Mouse (Mus musculus) midbrain, embryonic 15.5 days (tissue): Measurements from ENCODE around the gene Bola1. TPM values are rescaled to one million over a fixed set of nuclear protein-coding genes. Genes with fewer than 3 reads are reported as not detected.
"Not testable (repeated sequence)": the region's sequence is repeated elsewhere in the genome, so short reads cannot be mapped to it uniquely, and the experiment has no call there.

ENCODE experiments used
- ATAC-seq: fragments of 200-750 bp; cut with Nextera tagmentation; replicated peaks from 2 replicates; pipeline ENCODE4 v1.8.0; 2017; ENCODE audit warnings: moderate TSS enrichment
- H3K27ac ChIP-seq: fragments of 300-500 bp; sonication (generic); 2 replicates; pipeline ENCODE4 v1.5.1; 2015; ENCODE audit warnings: mild to moderate bottlenecking, inconsistent platforms
- H3K27me3 ChIP-seq: fragments of 300-500 bp; sonication (generic); replicated peaks from 2 replicates; pipeline ENCODE4 v1.6.1; 2015; ENCODE audit warnings: inconsistent platforms
- H3K36me3 ChIP-seq: fragments of 300-500 bp; sonication (generic); replicated peaks from 2 replicates; pipeline ENCODE4 v1.6.1; 2015; ENCODE audit warnings: inconsistent platforms
- H3K4me1 ChIP-seq: fragments of 300-500 bp; sonication (generic); 2 replicates; pipeline ENCODE4 v1.6.1; 2015; ENCODE audit warnings: inconsistent platforms
- H3K4me2 ChIP-seq: fragments of 300-500 bp; sonication (generic); 2 replicates; pipeline ENCODE4 v1.6.1; 2015; ENCODE audit warnings: inconsistent platforms, mild to moderate bottlenecking, moderate library complexity
- H3K4me3 ChIP-seq: fragments of 300-500 bp; sonication (generic); 2 replicates; pipeline ENCODE4 v1.5.1; 2015; ENCODE audit warnings: mild to moderate bottlenecking, inconsistent platforms
- H3K9ac ChIP-seq: fragments of 300-500 bp; sonication (generic); 2 replicates; pipeline ENCODE4 v1.6.1; 2015; ENCODE audit warnings: mild to moderate bottlenecking, inconsistent platforms
- H3K9me3 ChIP-seq: fragments of 300-500 bp; sonication (generic); 2 replicates; pipeline ENCODE4 v1.6.1; 2016; ENCODE audit warnings: inconsistent platforms
- WGBS: fragments of 180-500 bp; shearing (Covaris S2); methylation state at CpG from one replicate; pipeline ENCODE4 v1.1.7; 2015; ENCODE audit warnings: mixed read lengths; 5-methylcytosine and 5-hydroxymethylcytosine counted together
- polyA plus RNA-seq: library from polyadenylated mRNA; unstranded; fragments of >200 nt; fragmentation: Nextera tagmentation; extraction: Ambion mirVana; gene quantifications from 2 replicates; pipeline ENCODE4 v1.2.1, GENCODE M21; 2015

Bola1 gene
- polyA plus RNA-seq, 1 experiment from 2014 or later, result 59.9 TPM

DNA sequence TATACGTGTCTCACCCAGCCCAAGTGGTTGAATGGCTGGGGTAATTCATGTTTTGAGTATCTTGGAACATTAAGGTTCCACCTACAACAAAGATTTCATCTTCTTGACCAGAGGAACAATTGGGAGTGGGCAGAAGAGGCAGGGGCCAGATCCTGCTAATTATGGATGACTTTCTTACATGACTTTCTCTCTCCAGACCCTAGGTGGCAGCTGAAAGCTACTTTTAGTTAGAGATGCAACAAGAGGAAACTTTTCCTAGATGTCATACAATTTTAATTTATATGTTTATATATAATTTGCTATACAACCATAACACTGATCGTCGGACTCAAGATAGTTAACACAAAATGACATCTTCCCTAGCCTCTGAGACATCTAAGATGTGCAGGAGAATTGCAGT lies 11.7 kb downstream of the Bola1 start:
- no peak for ATAC-seq
- H3K4me2 ChIP-seq, result no peak overlapping the region
- no peaks in the 10 kb centered on the region for H3K4me1 ChIP-seq
- no peaks in the 10 kb centered on the region for H3K36me3 ChIP-seq
- no peak overlapping the region for H3K9ac ChIP-seq
- H3K9me3 ChIP-seq, result no peaks in the 10 kb centered on the region
- no peaks in the 10 kb centered on the region for H3K27me3 ChIP-seq
- 87% methylated on average over 3 of the region's 3 CpGs for WGBS
- no peak overlapping the region for H3K27ac ChIP-seq
- no peak overlapping the region for H3K4me3 ChIP-seq

GRCm38 (mm10) chr3:96199731-96200130 lies 19.8 kb downstream of the Bola1 start:
- Histone ChIP-seq H3K27me3 (no peaks in the 10 kb centered on the region), H3K4me1 (peaks cover 14% of the 10 kb centered on the region), H3K4me3 (no peak overlapping the region), H3K27ac (no peak overlapping the region), H3K4me2 (no peak overlapping the region), H3K9me3 (no peaks in the 10 kb centered on the region), H3K36me3 (no peaks in the 10 kb centered on the region; the same call in 1 of the 2 replicates), H3K9ac (no peak overlapping the region)
- 72% methylated on average over 2 of the region's 2 CpGs for WGBS
- no peak for ATAC-seq

DNA sequence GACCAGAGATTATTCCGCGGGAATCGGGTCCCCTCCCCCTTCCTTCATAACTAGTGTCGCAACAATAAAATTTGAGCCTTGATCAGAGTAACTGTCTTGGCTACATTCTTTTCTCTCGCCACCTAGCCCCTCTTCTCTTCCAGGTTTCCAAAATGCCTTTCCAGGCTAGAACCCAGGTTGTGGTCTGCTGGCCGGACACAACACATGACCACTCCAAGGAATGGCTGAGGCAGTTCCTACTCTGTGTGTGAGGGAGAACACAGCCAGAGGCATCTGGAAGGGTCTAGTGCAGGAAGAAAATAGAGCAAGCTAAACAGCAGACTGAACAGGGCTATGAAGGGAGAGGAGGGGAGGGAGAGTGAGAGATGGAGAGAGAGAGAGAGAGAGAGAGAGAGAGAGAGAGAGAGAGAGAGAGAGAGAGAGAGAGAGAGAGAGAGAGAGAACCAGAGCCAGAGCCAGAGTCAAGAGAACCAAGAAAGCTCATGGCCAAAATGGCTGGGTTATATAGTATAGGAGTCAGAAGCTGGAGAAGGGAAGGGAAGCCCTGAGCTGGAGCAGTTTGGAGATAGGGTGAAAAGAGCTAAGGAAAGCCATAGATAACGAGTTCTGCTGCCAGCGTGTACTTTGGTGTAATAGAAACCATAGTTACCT lies 20.8 kb downstream of the Bola1 start:
- not testable (repeated sequence) for H3K27ac ChIP-seq, H3K9ac ChIP-seq, H3K4me3 ChIP-seq, ATAC-seq, H3K36me3 ChIP-seq, H3K9me3 ChIP-seq, H3K27me3 ChIP-seq
- WGBS, result 29% methylated on average over 8 of the region's 8 CpGs
- Histone ChIP-seq H3K4me2 (peak overlapping the region; percentile 76), H3K4me1 (peaks cover 14% of the 10 kb centered on the region)

DNA sequence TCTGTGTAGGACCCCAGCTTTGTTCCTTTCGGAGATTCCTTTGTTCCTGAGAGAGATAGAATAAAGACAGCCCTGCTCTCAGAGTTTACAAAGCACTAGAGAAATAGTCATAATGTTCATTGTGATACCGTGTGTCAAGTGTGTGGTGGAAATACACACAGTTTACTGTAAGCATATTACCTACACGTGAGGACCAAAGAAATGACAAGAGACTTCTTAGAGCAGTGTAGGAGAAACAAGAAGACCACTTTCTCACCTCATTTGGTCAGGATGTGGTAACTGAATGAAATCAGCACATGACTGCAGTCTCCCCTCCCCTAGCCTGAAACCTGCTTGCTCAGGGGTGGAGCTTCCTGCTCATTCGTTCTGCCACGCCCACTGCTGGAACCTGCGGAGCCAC lies 21.3 kb downstream of the Bola1 start:
- H3K36me3 ChIP-seq, result peaks cover 5% of the 10 kb centered on the region; the same call in 1 of the 2 replicates
- peak overlapping the region; percentile 25; the same call in 1 of the 2 replicates for H3K9ac ChIP-seq

GRCm38 (mm10) chr3:96197129-96197749 lies 22.3 kb downstream of the Bola1 start:
- H3K4me3 ChIP-seq, result peak overlapping the region; percentile 71
- H3K27ac ChIP-seq, result peak overlapping the region; percentile 98
- H3K9ac ChIP-seq, result peak overlapping the region; percentile 91
- WGBS, result under 1% methylated on average over 50 of the region's 50 CpGs
- ATAC-seq, result peak; percentile 95
- H3K4me1 ChIP-seq, result peaks cover 14% of the 10 kb centered on the region
- no peaks in the 10 kb centered on the region for H3K9me3 ChIP-seq
- peak overlapping the region; percentile 76 for H3K4me2 ChIP-seq
- no peaks in the 10 kb centered on the region for H3K27me3 ChIP-seq
- H3K36me3 ChIP-seq, result peaks cover 6% of the 10 kb centered on the region; the same call in 1 of the 2 replicates

More for the DNA sequence above, 21.3 kb downstream of the Bola1 start:
- Histone ChIP-seq H3K4me3 (peak overlapping the region; percentile 71), H3K27ac (peak overlapping the region; percentile 51), H3K4me2 (peak overlapping the region; percentile 76), H3K9me3 (no peaks in the 10 kb centered on the region), H3K4me1 (peaks cover 14% of the 10 kb centered on the region), H3K27me3 (no peaks in the 10 kb centered on the region)
- 2% methylated on average over 6 of the region's 6 CpGs for WGBS
- ATAC-seq, result peak; percentile 50

GRCm38 (mm10) chr3:96196437-96197128 lies 22.9 kb downstream of the Bola1 start:
- H3K4me3 ChIP-seq, result peak overlapping the region; percentile 71
- peaks cover 14% of the 10 kb centered on the region for H3K4me1 ChIP-seq
- peak overlapping the region; percentile 91 for H3K9ac ChIP-seq
- H3K9me3 ChIP-seq, result no peaks in the 10 kb centered on the region
- ATAC-seq, result peak; percentile 18
- H3K4me2 ChIP-seq, result peak overlapping the region; percentile 76
- peaks cover 8% of the 10 kb centered on the region; the same call in 1 of the 2 replicates for H3K36me3 ChIP-seq
- WGBS, result 17% methylated on average over 27 of the region's 27 CpGs
- peak overlapping the region; percentile 98 for H3K27ac ChIP-seq
- no peaks in the 10 kb centered on the region for H3K27me3 ChIP-seq

DNA sequence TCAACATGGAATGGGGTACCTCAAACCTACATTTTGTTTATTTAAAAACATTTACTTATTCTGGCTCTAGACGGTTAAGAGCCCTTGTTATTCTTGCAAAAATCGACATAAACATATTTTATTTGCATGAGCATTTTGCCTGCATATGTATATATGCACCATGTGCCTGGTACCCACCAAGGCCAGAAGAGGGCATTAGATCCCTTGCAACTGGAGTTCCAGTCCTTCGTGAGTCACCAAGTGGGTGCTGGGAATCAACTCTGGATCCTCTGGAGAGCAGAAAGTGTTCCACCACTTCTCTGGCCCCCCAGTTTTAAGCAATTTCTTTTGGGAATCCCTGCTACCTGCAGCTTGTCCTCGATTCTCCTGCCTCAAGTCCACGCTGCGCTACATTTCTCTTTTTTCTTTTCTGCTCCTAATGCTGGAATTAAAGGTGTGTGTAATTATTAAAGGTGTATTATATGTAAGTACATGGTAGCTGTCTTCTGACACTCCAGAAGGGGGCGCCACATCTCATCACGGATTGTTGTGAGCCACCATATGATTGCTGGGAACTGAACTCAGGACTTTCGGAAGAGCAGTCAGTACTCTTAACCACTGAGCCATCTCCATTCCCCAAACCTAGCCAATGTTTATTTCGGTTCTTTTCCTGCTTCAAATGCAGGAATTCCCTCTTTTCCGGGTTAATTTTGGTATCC lies 23.7 kb downstream of the Bola1 start:
- no peaks in the 10 kb centered on the region for H3K27me3 ChIP-seq
- H3K36me3 ChIP-seq, result peaks cover 16% of the 10 kb centered on the region; the same call in 1 of the 2 replicates
- H3K27ac ChIP-seq, result peak overlapping the region; percentile 98; the same call in 1 of the 2 replicates
- peaks cover 14% of the 10 kb centered on the region for H3K4me1 ChIP-seq
- peak overlapping the region; percentile 76 for H3K4me2 ChIP-seq
- no peaks in the 10 kb centered on the region for H3K9me3 ChIP-seq
- WGBS, result 91% methylated on average over 11 of the region's 11 CpGs
- peak overlapping the region; percentile 71; the same call in 1 of the 2 replicates for H3K4me3 ChIP-seq
- ATAC-seq, result no peak
- H3K9ac ChIP-seq, result no peak overlapping the region

DNA sequence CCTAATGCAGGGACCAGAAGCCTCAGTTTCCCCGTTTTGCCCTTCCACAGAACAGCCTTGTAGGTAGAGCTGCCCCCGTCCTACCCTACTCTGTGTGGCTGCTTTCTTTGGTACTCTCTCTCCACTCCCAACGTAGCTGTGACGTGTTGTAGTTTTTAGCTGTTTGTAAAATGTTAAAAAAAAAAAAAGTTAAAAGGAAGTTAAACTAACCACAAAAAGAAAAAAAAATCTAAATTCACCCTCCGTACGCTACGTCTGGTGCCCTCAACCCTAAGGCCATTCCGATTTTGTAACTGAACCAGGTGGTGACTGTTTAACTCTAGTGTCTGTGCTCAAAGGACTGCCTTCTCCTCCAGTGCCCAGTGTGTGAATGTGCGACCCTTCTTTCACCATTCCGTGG lies 24.5 kb downstream of the Bola1 start:
- no peak overlapping the region for H3K27ac ChIP-seq
- no peak overlapping the region for H3K9ac ChIP-seq
- no peak overlapping the region for H3K4me3 ChIP-seq
- H3K4me2 ChIP-seq, result no peak overlapping the region
- H3K36me3 ChIP-seq, result peaks cover 19% of the 10 kb centered on the region; the same call in 1 of the 2 replicates
- H3K9me3 ChIP-seq, result no peaks in the 10 kb centered on the region
- 91% methylated on average over 10 of the region's 10 CpGs for WGBS
- H3K4me1 ChIP-seq, result peaks cover 14% of the 10 kb centered on the region
- H3K27me3 ChIP-seq, result no peaks in the 10 kb centered on the region
- ATAC-seq, result no peak

- H3K9ac ChIP-seq, result no peak overlapping the region
Measured at GRCm38 (mm10) chr3:96192977-96193376, 26.5 kb downstream of the Bola1 start.

GRCm38 (mm10) chr3:96182382-96182776 lies 37.1 kb downstream of the Bola1 start:
- WGBS, result 27% methylated on average over 4 of the region's 4 CpGs
- peak overlapping the region; percentile 84 for H3K27ac ChIP-seq
- ATAC-seq, result 0 out of 2 replicates have a peak, but pooled peaks have one; percentile 8
- no peaks in the 10 kb centered on the region for H3K9me3 ChIP-seq
- H3K4me2 ChIP-seq, result peak overlapping the region; percentile 70
- no peaks in the 10 kb centered on the region for H3K27me3 ChIP-seq
- H3K4me1 ChIP-seq, result peaks cover 36% of the 10 kb centered on the region
- peak overlapping the region; percentile 57 for H3K4me3 ChIP-seq
- H3K9ac ChIP-seq, result peak overlapping the region; percentile 84
- peaks cover 20% of the 10 kb centered on the region; the same call in 1 of the 2 replicates for H3K36me3 ChIP-seq

More at GRCm38 (mm10) chr3:96192977-96193376, 26.5 kb downstream of the Bola1 start:
- 71% methylated on average over 12 of the region's 12 CpGs for WGBS
- H3K27me3 ChIP-seq, result no peaks in the 10 kb centered on the region
- no peak for ATAC-seq
- H3K27ac ChIP-seq, result no peak overlapping the region
- peaks cover 27% of the 10 kb centered on the region; the same call in 1 of the 2 replicates for H3K36me3 ChIP-seq
- H3K4me1 ChIP-seq, result peaks cover 11% of the 10 kb centered on the region
- H3K4me2 ChIP-seq, result no peak overlapping the region
- H3K4me3 ChIP-seq, result no peak overlapping the region
- H3K9me3 ChIP-seq, result no peaks in the 10 kb centered on the region

DNA sequence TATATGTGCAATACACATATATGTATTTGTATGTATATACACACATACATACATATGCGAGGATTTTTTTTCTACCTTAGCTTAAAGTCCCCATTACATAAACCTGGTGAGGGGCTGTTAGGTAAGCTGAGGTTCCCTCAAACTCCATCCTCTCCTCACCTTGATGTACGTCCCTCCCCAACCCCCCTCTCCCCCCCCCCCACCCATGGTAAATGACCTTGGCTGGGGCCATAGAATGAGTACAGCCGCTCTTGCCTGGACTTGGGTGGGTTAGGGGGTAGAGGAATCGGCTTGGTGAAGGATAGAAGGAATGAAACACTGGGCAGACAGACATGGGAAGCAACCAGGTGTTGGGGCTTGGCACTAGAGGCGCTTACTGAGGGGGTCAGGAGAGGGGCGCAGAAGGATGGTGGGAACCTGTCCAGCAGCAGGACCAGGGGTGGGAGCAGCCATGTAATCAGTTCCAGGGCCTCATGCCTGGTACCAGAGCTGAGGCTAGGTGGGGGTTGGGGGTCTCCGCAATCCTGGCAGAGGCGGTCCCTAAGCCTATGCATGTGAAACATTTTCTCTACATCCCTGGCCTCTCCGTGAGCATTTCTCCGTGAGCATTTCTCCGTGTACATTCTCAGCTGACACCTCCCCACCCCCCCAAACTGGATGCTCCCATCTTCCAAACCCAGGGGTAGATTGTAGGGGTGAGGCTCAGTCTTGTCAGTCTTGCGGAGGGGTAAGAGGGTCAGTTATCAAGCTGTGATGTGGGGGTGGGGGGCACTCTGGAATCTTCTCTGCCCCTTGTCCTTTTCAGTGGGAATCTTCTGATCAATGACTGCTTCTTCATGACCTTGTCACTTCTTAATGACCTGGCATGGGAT lies 37.8 kb downstream of the Bola1 start:
- H3K27me3 ChIP-seq, result no peaks in the 10 kb centered on the region
- no peaks in the 10 kb centered on the region for H3K9me3 ChIP-seq
- peaks cover 18% of the 10 kb centered on the region; the same call in 1 of the 2 replicates for H3K36me3 ChIP-seq
- peak; percentile 61 for ATAC-seq
- peak overlapping the region; percentile 84 for H3K27ac ChIP-seq
- WGBS, result 22% methylated on average over 12 of the region's 12 CpGs
- H3K9ac ChIP-seq, result peak overlapping the region; percentile 84
- H3K4me2 ChIP-seq, result peak overlapping the region; percentile 70
- peak overlapping the region; percentile 57 for H3K4me3 ChIP-seq
- peaks cover 36% of the 10 kb centered on the region for H3K4me1 ChIP-seq
